Mouse (Mus musculus): Measurements from ENCODE around the gene Srpk2. TPM values are rescaled to one million over a fixed set of nuclear protein-coding genes. Genes with fewer than 3 reads are reported as not detected.

Srpk2 gene
- polyA plus RNA-seq, 1 experiment from 2014 or later = 62.1 TPM

GRCm38 (mm10) chr5:23637337-23637736 is 47.1 kb downstream of the Srpk2 start:
- no peak overlapping the region for H3K27ac ChIP-seq
- no peak overlapping the region for H3K4me3 ChIP-seq
- no peaks in the 10 kb centered on the region for H3K9me3 ChIP-seq
- no peak for ATAC-seq (ENCODE audit: insufficient number of reproducible peaks, insufficient read depth, low FRiP score, low TSS enrichment)
- H3K4me1 ChIP-seq = no peaks in the 10 kb centered on the region
- 91% methylated on average over 8 of the region's 8 CpGs for WGBS
- H3K4me2 ChIP-seq (replicated peaks) = no peak overlapping the region
- H3K9ac ChIP-seq = no peak overlapping the region
- no peaks in the 10 kb centered on the region for H3K27me3 ChIP-seq
- H3K36me3 ChIP-seq = no peaks in the 10 kb centered on the region

GRCm38 (mm10) chr5:23631490-23631889 is 52.9 kb downstream of the Srpk2 start:
- no peak overlapping the region for H3K9ac ChIP-seq
- ATAC-seq (ENCODE audit: insufficient number of reproducible peaks, insufficient read depth, low FRiP score, low TSS enrichment) = no peak
- H3K4me2 ChIP-seq (replicated peaks) = no peak overlapping the region
- 59% methylated on average over 1 of the region's 1 CpGs for WGBS
- H3K4me3 ChIP-seq = no peak overlapping the region
- H3K36me3 ChIP-seq = no peaks in the 10 kb centered on the region
- no peaks in the 10 kb centered on the region for H3K27me3 ChIP-seq
- no peak overlapping the region for H3K27ac ChIP-seq
- H3K4me1 ChIP-seq = no peaks in the 10 kb centered on the region
- H3K9me3 ChIP-seq = no peaks in the 10 kb centered on the region

GRCm38 (mm10) chr5:23627221-23627620 is 57.2 kb downstream of the Srpk2 start:
- no peak for ATAC-seq (ENCODE audit: insufficient number of reproducible peaks, insufficient read depth, low FRiP score, low TSS enrichment)

GRCm38 (mm10) chr5:23626173-23626572 is 58.2 kb downstream of the Srpk2 start:
- ATAC-seq (ENCODE audit: insufficient number of reproducible peaks, insufficient read depth, low FRiP score, low TSS enrichment) = no peak
- no peaks in the 10 kb centered on the region for H3K4me1 ChIP-seq
- WGBS = 75% methylated on average over 2 of the region's 2 CpGs
- H3K36me3 ChIP-seq = no peaks in the 10 kb centered on the region
- no peak overlapping the region for H3K4me2 ChIP-seq (replicated peaks)
- H3K4me3 ChIP-seq = no peak overlapping the region
- H3K9me3 ChIP-seq = no peaks in the 10 kb centered on the region
- H3K27ac ChIP-seq = no peak overlapping the region
- H3K27me3 ChIP-seq = no peaks in the 10 kb centered on the region
- H3K9ac ChIP-seq = no peak overlapping the region

More at GRCm38 (mm10) chr5:23627221-23627620, 57.2 kb downstream of the Srpk2 start:
- no peaks in the 10 kb centered on the region for H3K36me3 ChIP-seq
- 89% methylated on average over 5 of the region's 5 CpGs for WGBS
- no peak overlapping the region for H3K4me2 ChIP-seq (replicated peaks)
- no peaks in the 10 kb centered on the region for H3K9me3 ChIP-seq
- H3K27ac ChIP-seq = no peak overlapping the region
- H3K4me3 ChIP-seq = no peak overlapping the region
- no peak overlapping the region for H3K9ac ChIP-seq
- no peaks in the 10 kb centered on the region for H3K27me3 ChIP-seq
- H3K4me1 ChIP-seq = no peaks in the 10 kb centered on the region

- ATAC-seq (ENCODE audit: insufficient number of reproducible peaks, insufficient read depth, low FRiP score, low TSS enrichment) = no peak
- Histone ChIP-seq H3K27me3 (no peaks in the 10 kb centered on the region), H3K4me3 (no peak overlapping the region), H3K9ac (no peak overlapping the region), H3K9me3 (no peaks in the 10 kb centered on the region), H3K27ac (no peak overlapping the region), H3K4me1 (peaks cover under 1% of the 10 kb centered on the region; the same call in 1 of the 2 replicates), H3K4me2 (replicated peaks) (no peak overlapping the region), H3K36me3 (no peaks in the 10 kb centered on the region)
- 84% methylated on average over 8 of the region's 8 CpGs for WGBS
Observed at GRCm38 (mm10) chr5:23620621-23621020, 63.8 kb downstream of the Srpk2 start.

- no peaks in the 10 kb centered on the region for H3K9me3 ChIP-seq
- no peaks in the 10 kb centered on the region for H3K36me3 ChIP-seq
- H3K4me1 ChIP-seq = peaks cover 9% of the 10 kb centered on the region; the same call in 1 of the 2 replicates
- H3K9ac ChIP-seq = no peak overlapping the region
- ATAC-seq (ENCODE audit: insufficient number of reproducible peaks, insufficient read depth, low FRiP score, low TSS enrichment) = no peak
- no peak overlapping the region for H3K4me3 ChIP-seq
- no peak overlapping the region for H3K27ac ChIP-seq
- H3K27me3 ChIP-seq = no peaks in the 10 kb centered on the region
- no peak overlapping the region for H3K4me2 ChIP-seq (replicated peaks)
- WGBS = 93% methylated on average over 7 of the region's 7 CpGs
Observed at GRCm38 (mm10) chr5:23618656-23619055, 65.8 kb downstream of the Srpk2 start.

- Histone ChIP-seq H3K4me2 (replicated peaks) (peak overlapping the region; percentile 49), H3K4me1 (peaks cover 9% of the 10 kb centered on the region; the same call in 1 of the 2 replicates), H3K27ac (peak overlapping the region; percentile 86), H3K9me3 (no peaks in the 10 kb centered on the region), H3K9ac (peak overlapping the region; percentile 52; the same call in 1 of the 2 replicates), H3K27me3 (no peaks in the 10 kb centered on the region), H3K36me3 (no peaks in the 10 kb centered on the region), H3K4me3 (peak overlapping the region; percentile 39)
- 29% methylated on average over 5 of the region's 5 CpGs for WGBS
- ATAC-seq (ENCODE audit: insufficient number of reproducible peaks, insufficient read depth, low FRiP score, low TSS enrichment) = no peak
Observed at GRCm38 (mm10) chr5:23617104-23617415, 67.4 kb downstream of the Srpk2 start.

GRCm38 (mm10) chr5:23616270-23617103 is 67.9 kb downstream of the Srpk2 start:
- Histone ChIP-seq H3K36me3 (no peaks in the 10 kb centered on the region), H3K4me2 (replicated peaks) (peak overlapping the region; percentile 49), H3K9me3 (no peaks in the 10 kb centered on the region), H3K9ac (peak overlapping the region; percentile 56), H3K4me3 (peak overlapping the region; percentile 39), H3K27ac (peak overlapping the region; percentile 86), H3K4me1 (peaks cover 9% of the 10 kb centered on the region; the same call in 1 of the 2 replicates), H3K27me3 (no peaks in the 10 kb centered on the region)
- 9% methylated on average over 11 of the region's 11 CpGs for WGBS
- ATAC-seq (ENCODE audit: insufficient number of reproducible peaks, insufficient read depth, low FRiP score, low TSS enrichment) = peak; percentile 72; the same call in 1 of the 2 replicates

- peak overlapping the region; percentile 39 for H3K4me3 ChIP-seq
- H3K4me1 ChIP-seq = peaks cover 9% of the 10 kb centered on the region; the same call in 1 of the 2 replicates
- H3K9me3 ChIP-seq = no peaks in the 10 kb centered on the region
- no peak for ATAC-seq (ENCODE audit: insufficient number of reproducible peaks, insufficient read depth, low FRiP score, low TSS enrichment)
- H3K27me3 ChIP-seq = no peaks in the 10 kb centered on the region
- no peaks in the 10 kb centered on the region for H3K36me3 ChIP-seq
- peak overlapping the region; percentile 56 for H3K9ac ChIP-seq
- peak overlapping the region; percentile 49 for H3K4me2 ChIP-seq (replicated peaks)
- 34% methylated on average over 5 of the region's 5 CpGs for WGBS
- H3K27ac ChIP-seq = peak overlapping the region; percentile 70
Observed at GRCm38 (mm10) chr5:23615586-23616269, 68.7 kb downstream of the Srpk2 start.

- Histone ChIP-seq H3K27ac (no peak overlapping the region), H3K9me3 (no peaks in the 10 kb centered on the region), H3K4me3 (no peak overlapping the region), H3K27me3 (no peaks in the 10 kb centered on the region), H3K4me2 (replicated peaks) (no peak overlapping the region), H3K36me3 (no peaks in the 10 kb centered on the region), H3K9ac (no peak overlapping the region), H3K4me1 (peaks cover 9% of the 10 kb centered on the region; the same call in 1 of the 2 replicates)
- no peak for ATAC-seq (ENCODE audit: insufficient number of reproducible peaks, insufficient read depth, low FRiP score, low TSS enrichment)
- WGBS = 84% methylated on average over 3 of the region's 3 CpGs
Observed at GRCm38 (mm10) chr5:23612856-23613255, 71.6 kb downstream of the Srpk2 start.

- H3K9me3 ChIP-seq = no peaks in the 10 kb centered on the region
- H3K4me1 ChIP-seq = no peaks in the 10 kb centered on the region
- H3K27me3 ChIP-seq = no peaks in the 10 kb centered on the region
- H3K36me3 ChIP-seq = peaks cover 2% of the 10 kb centered on the region; the same call in 1 of the 2 replicates
- WGBS = 80% methylated on average over 7 of the region's 7 CpGs
- H3K9ac ChIP-seq = no peak overlapping the region
- no peak overlapping the region for H3K4me2 ChIP-seq (replicated peaks)
- no peak overlapping the region for H3K4me3 ChIP-seq
- ATAC-seq (ENCODE audit: insufficient number of reproducible peaks, insufficient read depth, low FRiP score, low TSS enrichment) = no peak
- no peak overlapping the region for H3K27ac ChIP-seq
Observed at GRCm38 (mm10) chr5:23604036-23604705, 80.2 kb downstream of the Srpk2 start.

Data from embryonic facial prominence, embryonic 12.5 days (tissue).